Mouse (Mus musculus): ENCODE results near the gene Miga1. TPM values are rescaled to one million over a fixed set of nuclear protein-coding genes. Genes with fewer than 3 reads are reported as not detected.

The Miga1 gene
- polyA plus RNA-seq, 1 experiment: 6.7 TPM

DNA sequence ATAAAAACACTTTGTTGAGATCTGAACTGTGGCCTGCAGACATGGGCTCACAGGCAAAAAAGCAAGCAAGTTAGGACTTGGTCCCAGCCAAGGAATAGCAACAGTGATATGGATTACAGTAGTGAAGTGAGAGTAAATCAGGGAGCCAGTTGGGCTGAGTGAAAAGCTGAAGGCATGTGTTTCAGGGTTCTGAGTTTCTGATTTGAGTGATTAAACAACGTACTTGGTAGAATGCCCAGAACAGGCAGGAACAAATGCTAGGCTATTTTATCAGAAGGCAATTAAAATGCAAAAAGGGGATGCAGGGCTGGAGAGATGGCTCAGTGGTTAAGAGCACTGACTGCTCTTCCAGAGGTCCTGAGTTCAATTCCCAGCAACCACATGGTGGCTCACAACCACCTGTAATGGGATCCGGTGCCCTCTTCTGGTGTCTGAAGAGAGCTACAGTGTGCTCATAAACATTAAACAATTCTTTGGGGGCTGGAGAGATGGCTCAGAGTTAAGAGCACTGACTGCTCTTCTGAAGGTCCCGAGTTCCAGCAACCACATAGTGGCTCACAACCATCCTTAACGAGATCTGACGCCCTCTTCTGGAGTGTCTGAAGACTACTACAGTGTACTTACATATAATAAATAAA, 94.8 kb downstream of the Miga1 start:
- no peaks in the 10 kb centered on the region for H3K36me3 ChIP-seq (ENCODE audit: control insufficient read depth, insufficient read depth, low read length)
- no peak overlapping the region for H3K27ac ChIP-seq (ENCODE audit: insufficient read depth, low read depth, low read length)

DNA sequence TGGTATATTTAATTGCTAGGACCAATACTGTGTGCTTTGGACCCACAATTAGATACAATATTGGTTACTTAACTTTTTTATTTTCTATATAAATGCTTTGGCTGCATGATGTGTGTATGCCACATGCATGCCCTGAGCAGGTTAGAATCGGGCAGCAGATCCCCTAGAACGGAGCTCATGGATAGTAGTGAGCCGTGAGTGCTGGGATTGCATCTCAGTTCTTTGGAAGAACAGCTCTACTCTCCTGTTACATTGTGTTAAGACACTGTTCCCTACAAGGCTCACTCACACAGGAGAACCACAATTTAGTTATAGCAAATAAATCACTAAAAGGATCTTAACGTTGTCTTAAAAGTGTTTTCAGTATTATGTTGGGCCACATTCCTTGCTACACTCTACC, 96.9 kb downstream of the Miga1 start:
- Histone ChIP-seq H3K36me3 (ENCODE audit: control insufficient read depth, insufficient read depth, low read length) (peaks cover 5% of the 10 kb centered on the region), H3K27ac (ENCODE audit: insufficient read depth, low read depth, low read length) (no peak overlapping the region), H3K4me1 (ENCODE audit: control insufficient read depth, insufficient read depth, insufficient read length, low read length) (peaks cover 7% of the 10 kb centered on the region), H3K4me3 (ENCODE audit: low read depth, low read length) (no peak overlapping the region), H3K27me3 (ENCODE audit: control insufficient read depth, insufficient read depth, low read length) (no peaks in the 10 kb centered on the region)
- 81% methylated on average over 4 of the region's 4 CpGs for WGBS
- no peak for TF ChIP-seq POLR2A (IDR thresholded peaks at IDR 0.05; ENCODE audit: low read depth, low read length)
- TF ChIP-seq CTCF (IDR thresholded peaks at IDR 0.05; ENCODE audit: extremely low read depth, insufficient read length, insufficient replicate concordance, low read depth, low read length): no peak

More for the DNA sequence above, 94.8 kb downstream of the Miga1 start:
- Histone ChIP-seq H3K4me3 (ENCODE audit: low read depth, low read length) (no peak overlapping the region), H3K27me3 (ENCODE audit: control insufficient read depth, insufficient read depth, low read length) (no peaks in the 10 kb centered on the region), H3K4me1 (ENCODE audit: control insufficient read depth, insufficient read depth, insufficient read length, low read length) (peaks cover 4% of the 10 kb centered on the region)
- TF ChIP-seq POLR2A (IDR thresholded peaks at IDR 0.05; ENCODE audit: low read depth, low read length) (no peak), CTCF (IDR thresholded peaks at IDR 0.05; ENCODE audit: extremely low read depth, insufficient read length, insufficient replicate concordance, low read depth, low read length) (no peak)
- WGBS: 66% methylated on average over 5 of the region's 5 CpGs

DNA sequence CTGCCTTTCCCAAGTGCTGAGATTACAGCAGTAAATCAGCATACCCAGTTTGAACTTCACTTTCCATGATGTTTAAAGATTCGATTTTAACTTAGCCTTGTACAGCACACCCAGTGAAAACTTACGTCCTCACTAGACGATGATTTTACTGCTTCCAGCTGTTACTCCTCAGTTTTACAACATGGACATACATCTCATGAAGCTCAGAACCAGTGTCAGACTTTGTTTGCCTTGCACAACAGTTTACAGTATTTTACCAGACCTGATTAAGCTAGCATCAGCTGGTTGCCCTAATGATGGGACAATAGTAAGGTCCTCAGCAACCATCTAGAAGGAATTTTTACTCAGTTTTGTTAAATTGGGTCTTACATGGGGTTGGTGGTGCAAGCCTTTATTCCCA, 99.1 kb downstream of the Miga1 start:
- Histone ChIP-seq H3K27ac (ENCODE audit: insufficient read depth, low read depth, low read length) (no peak overlapping the region), H3K4me3 (ENCODE audit: low read depth, low read length) (no peak overlapping the region), H3K36me3 (ENCODE audit: control insufficient read depth, insufficient read depth, low read length) (peaks cover 11% of the 10 kb centered on the region), H3K27me3 (ENCODE audit: control insufficient read depth, insufficient read depth, low read length) (no peaks in the 10 kb centered on the region), H3K4me1 (ENCODE audit: control insufficient read depth, insufficient read depth, insufficient read length, low read length) (peaks cover 7% of the 10 kb centered on the region)
- 42% methylated on average over 3 of the region's 3 CpGs for WGBS
- TF ChIP-seq CTCF (IDR thresholded peaks at IDR 0.05; ENCODE audit: extremely low read depth, insufficient read length, insufficient replicate concordance, low read depth, low read length) (no peak), POLR2A (IDR thresholded peaks at IDR 0.05; ENCODE audit: low read depth, low read length) (no peak)

DNA sequence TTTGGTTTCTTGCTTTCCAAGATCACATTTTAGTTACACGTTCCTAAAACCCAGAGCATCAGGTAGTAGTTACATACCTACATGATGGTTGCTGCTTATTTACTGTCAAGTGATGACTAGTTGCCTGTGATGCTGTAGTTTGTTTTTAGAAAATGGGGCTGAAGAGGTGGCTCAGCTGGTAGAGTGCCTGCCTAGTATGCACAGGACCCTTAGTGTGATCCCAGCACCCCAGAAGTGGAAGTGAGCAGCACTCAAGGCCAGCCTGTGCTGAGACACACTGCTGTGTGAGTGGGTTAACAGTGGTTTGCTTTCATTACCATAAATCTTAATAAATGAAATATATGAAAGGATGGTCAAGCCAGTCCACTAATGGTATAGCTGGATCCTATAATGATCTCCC, 100.6 kb downstream of the Miga1 start:
- TF ChIP-seq CTCF (IDR thresholded peaks at IDR 0.05; ENCODE audit: extremely low read depth, insufficient read length, insufficient replicate concordance, low read depth, low read length) (no peak), POLR2A (IDR thresholded peaks at IDR 0.05; ENCODE audit: low read depth, low read length) (no peak)
- WGBS: 90% methylated on average over 1 of the region's 1 CpGs
- H3K4me3 ChIP-seq (ENCODE audit: low read depth, low read length): no peak overlapping the region
- no peak overlapping the region for H3K27ac ChIP-seq (ENCODE audit: insufficient read depth, low read depth, low read length)
- peaks cover 7% of the 10 kb centered on the region for H3K4me1 ChIP-seq (ENCODE audit: control insufficient read depth, insufficient read depth, insufficient read length, low read length)
- peaks cover 13% of the 10 kb centered on the region for H3K36me3 ChIP-seq (ENCODE audit: control insufficient read depth, insufficient read depth, low read length)
- no peaks in the 10 kb centered on the region for H3K27me3 ChIP-seq (ENCODE audit: control insufficient read depth, insufficient read depth, low read length)

DNA sequence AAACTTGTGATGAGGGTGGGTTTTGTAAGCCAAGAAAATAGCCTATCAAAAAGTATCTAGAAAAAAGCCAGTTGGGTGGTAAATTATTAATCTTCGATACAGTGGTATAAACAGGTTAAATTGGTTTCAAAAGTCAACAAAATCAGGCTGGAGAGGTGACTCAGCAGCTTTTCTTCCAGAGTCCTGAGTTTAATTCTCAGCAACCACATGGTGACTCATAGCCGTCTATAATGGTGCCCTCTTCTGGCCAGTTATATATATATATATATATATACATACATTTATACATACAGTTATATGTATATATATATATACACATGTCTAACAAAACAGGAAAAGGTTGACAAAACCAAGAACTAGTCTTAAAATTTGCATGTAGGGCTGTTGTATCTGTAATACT, 101.4 kb downstream of the Miga1 start:
- Histone ChIP-seq H3K27ac (ENCODE audit: insufficient read depth, low read depth, low read length) (no peak overlapping the region), H3K36me3 (ENCODE audit: control insufficient read depth, insufficient read depth, low read length) (peaks cover 16% of the 10 kb centered on the region)
- WGBS: 7% methylated on average over 2 of the region's 2 CpGs

DNA sequence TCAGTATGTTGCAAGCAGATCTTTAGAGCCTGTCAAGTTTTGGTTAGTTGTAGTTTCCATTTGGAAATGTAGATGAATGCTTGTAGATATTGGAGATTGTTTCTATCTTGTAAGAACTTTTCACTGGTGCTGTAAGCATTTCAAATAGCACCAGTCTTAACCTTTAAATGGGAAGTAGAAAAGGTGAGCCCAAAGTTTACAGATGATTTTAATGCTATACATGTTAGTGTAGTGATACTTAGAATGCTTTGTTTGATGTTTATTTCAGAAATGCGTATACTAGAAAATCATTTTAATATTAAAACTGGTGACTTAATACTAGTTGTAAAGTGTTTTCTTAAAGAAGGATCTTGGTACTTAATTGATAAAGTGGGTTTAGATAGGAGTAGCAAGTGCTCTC, 104.4 kb downstream of the Miga1 start:
- Histone ChIP-seq H3K4me3 (ENCODE audit: low read depth, low read length) (no peak overlapping the region), H3K27ac (ENCODE audit: insufficient read depth, low read depth, low read length) (no peak overlapping the region), H3K27me3 (ENCODE audit: control insufficient read depth, insufficient read depth, low read length) (no peaks in the 10 kb centered on the region), H3K36me3 (ENCODE audit: control insufficient read depth, insufficient read depth, low read length) (peaks cover 22% of the 10 kb centered on the region), H3K4me1 (ENCODE audit: control insufficient read depth, insufficient read depth, insufficient read length, low read length) (peaks cover 6% of the 10 kb centered on the region)
- 97% methylated on average over 1 of the region's 1 CpGs for WGBS
- TF ChIP-seq CTCF (IDR thresholded peaks at IDR 0.05; ENCODE audit: extremely low read depth, insufficient read length, insufficient replicate concordance, low read depth, low read length) (no peak), POLR2A (IDR thresholded peaks at IDR 0.05; ENCODE audit: low read depth, low read length) (no peak)

More for the DNA sequence above, 101.4 kb downstream of the Miga1 start:
- Histone ChIP-seq H3K27me3 (ENCODE audit: control insufficient read depth, insufficient read depth, low read length) (no peaks in the 10 kb centered on the region), H3K4me3 (ENCODE audit: low read depth, low read length) (no peak overlapping the region), H3K4me1 (ENCODE audit: control insufficient read depth, insufficient read depth, insufficient read length, low read length) (peaks cover 7% of the 10 kb centered on the region)
- no peak for TF ChIP-seq CTCF (IDR thresholded peaks at IDR 0.05; ENCODE audit: extremely low read depth, insufficient read length, insufficient replicate concordance, low read depth, low read length)
- TF ChIP-seq POLR2A (IDR thresholded peaks at IDR 0.05; ENCODE audit: low read depth, low read length): no peak

DNA sequence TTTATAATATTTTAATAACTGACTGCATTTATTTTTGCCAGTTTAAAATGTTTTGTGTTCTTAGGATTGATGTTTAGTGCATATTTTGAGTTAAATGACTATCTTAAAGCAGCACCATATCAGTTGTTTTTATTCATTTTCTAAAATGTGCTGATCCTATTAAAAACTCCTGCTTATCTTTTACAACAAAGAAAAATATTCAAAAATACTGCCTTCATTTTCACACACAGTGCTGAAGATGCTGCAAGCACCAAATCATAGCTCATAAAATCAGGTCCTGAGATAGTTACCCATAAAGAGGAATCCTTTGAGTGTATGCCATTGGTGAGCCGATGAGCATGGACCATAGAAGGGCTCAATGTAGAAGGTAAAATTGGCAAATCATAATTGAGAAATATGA, 105.0 kb downstream of the Miga1 start:
- peaks cover 24% of the 10 kb centered on the region for H3K36me3 ChIP-seq (ENCODE audit: control insufficient read depth, insufficient read depth, low read length)
- H3K27me3 ChIP-seq (ENCODE audit: control insufficient read depth, insufficient read depth, low read length): no peaks in the 10 kb centered on the region
- H3K4me1 ChIP-seq (ENCODE audit: control insufficient read depth, insufficient read depth, insufficient read length, low read length): peaks cover 3% of the 10 kb centered on the region
- H3K27ac ChIP-seq (ENCODE audit: insufficient read depth, low read depth, low read length): no peak overlapping the region
- WGBS: 89% methylated on average over 1 of the region's 1 CpGs
- no peak overlapping the region for H3K4me3 ChIP-seq (ENCODE audit: low read depth, low read length)
- no peak for TF ChIP-seq CTCF (IDR thresholded peaks at IDR 0.05; ENCODE audit: extremely low read depth, insufficient read length, insufficient replicate concordance, low read depth, low read length)
- no peak for TF ChIP-seq POLR2A (IDR thresholded peaks at IDR 0.05; ENCODE audit: low read depth, low read length)
